Mouse (Mus musculus): Measurements from ENCODE around the gene Phactr3.
"Not testable (repeated sequence)": the region's sequence is repeated elsewhere in the genome, so short reads cannot be mapped to it uniquely, and the experiment has no call there.

Gene Phactr3

DNA sequence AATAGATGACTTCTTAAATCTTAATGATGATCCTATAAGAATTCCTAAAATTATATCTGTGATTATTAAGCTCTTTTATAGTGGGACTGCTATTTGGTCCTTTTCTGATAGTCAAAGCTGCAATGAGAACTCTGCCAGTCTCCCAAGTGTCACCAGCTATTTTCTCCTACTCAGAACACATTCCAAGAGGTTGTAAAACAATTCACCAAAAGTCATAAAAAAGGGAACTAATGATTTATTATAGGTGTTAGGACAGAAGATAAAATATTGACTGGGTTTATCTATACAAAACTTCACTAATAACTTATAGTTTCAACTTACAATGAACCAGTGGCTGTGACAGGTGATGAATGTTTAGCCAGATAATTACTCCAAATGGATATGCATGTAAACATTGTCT, 223.3 kb downstream of the Phactr3 start:
- not testable (repeated sequence) for DNase-seq

DNA sequence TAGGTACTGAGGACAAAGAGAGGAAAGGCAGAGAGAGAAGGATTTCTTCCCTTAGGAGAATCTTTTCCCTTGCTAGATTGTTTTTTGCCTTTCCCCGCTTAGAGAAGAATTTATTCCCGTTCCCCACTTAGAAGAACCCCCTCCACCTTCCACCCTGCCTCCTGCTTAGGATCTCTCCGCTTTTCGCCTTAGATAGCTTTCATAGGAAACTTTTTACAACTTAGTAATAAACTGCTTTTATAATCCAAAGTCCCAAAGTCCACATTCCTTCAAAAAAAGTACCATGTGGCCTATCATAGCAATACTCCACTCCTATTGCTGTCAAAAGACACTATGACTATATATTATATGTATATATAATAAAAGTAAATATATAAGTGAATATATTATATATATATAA, 223.8 kb downstream of the Phactr3 start:
- DNase-seq = no peak
